Mouse (Mus musculus) liver, postnatal 0 days (tissue): ENCODE measurements around the gene Decr2.

Experiments
- CTCF ChIP-seq: sonication (generic); IDR thresholded peaks from 2 replicates; pipeline ENCODE4 v1.5.1; 2016; ENCODE audit warnings: antibody characterized with exemption, low read depth
- EP300 ChIP-seq: IDR thresholded peaks from 2 replicates; pipeline ENCODE4 v1.6.1; 2016; ENCODE audit warnings: antibody characterized with exemption, low read depth, mild to moderate bottlenecking

DNA sequence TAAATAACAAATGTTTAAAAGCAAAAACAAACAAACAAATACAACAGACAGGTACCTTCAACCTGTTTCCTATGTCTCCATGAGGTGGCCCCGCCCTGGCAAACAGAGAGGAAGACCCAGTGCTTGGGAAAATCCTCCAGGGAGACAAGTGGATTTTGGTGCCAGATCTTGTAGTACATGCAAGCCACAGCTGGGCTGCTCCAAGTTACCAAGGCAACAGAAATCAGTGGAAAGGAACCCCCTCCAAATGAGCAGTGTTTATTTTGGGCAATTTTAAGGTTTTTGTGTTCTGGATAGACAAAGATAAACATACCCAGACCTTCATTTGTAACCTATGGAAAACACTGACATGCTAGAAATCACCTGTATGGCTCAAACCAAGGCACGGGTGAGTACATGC lies 11.3 kb downstream of the Decr2 start:
- TF ChIP-seq EP300: no peak
- TF ChIP-seq CTCF: no peak
